Mouse (Mus musculus): ENCODE results near the gene Magi1. TPM values are rescaled to one million over a fixed set of nuclear protein-coding genes. Genes with fewer than 3 reads are reported as not detected.
A peak's percentile ranks its signal among the peaks of the same experiment; 100 is the strongest.

The Magi1 gene
- polyA plus RNA-seq, 1 experiment = 39.5 TPM

DNA sequence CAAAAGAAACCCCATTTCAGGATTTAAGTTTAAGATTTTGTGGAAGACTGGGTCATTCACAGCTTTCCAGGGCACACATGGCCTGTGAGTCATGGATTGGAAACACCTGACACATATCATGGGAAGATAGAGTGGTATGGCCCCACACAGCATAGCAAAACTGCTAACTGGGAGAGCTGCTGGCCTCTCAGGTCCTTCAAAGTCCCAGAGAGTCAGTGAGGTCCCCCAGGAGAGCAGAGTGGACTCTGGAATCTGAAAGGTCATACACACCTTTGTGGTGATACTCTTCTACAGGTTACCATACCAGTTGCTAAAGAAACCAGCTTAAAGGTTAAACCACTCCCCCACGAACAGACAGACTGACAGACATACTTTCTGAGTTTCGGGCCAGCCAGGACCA, 349.0 kb downstream of the Magi1 start:
- WGBS = 89% methylated on average over 2 of the region's 2 CpGs
- Histone ChIP-seq H3K27ac (ENCODE audit: insufficient read depth, low read length) (no peak overlapping the region), H3K4me3 (replicated peaks; ENCODE audit: insufficient read depth, low read depth, low read length) (no peak overlapping the region), H3K27me3 (ENCODE audit: control insufficient read depth, insufficient read depth, low read length) (no peaks in the 10 kb centered on the region), H3K4me1 (ENCODE audit: control insufficient read depth, insufficient read depth, low read length) (no peaks in the 10 kb centered on the region)
- no peak for TF ChIP-seq CTCF (IDR thresholded peaks at IDR 0.05; ENCODE audit: borderline replicate concordance, insufficient read depth, low read depth, low read length)
- no peak for TF ChIP-seq POLR2A (IDR thresholded peaks at IDR 0.05; ENCODE audit: borderline replicate concordance, insufficient read depth, low read length)
- no peak for DNase-seq

DNA sequence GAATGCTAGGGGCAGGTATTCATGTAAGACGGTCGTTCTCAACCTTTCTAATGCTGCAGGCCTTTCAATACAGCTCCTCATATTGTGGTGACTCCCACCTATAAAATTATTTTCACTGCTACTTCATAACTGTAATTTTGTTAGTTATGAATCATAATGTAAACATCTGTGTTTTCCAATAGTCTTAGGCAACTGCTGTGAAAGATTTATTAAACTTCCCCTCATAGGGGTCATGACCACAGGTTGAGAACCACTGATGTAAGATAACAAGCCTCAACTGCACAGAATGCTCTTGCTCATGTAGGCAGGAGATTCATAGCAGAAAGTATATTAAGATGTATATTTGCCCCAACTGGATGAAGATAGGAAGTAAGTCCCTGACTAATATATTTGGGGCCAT, 359.1 kb downstream of the Magi1 start:
- H3K27me3 ChIP-seq (ENCODE audit: control insufficient read depth, insufficient read depth, low read length) = no peaks in the 10 kb centered on the region
- no peak overlapping the region for H3K27ac ChIP-seq (ENCODE audit: insufficient read depth, low read length)
- H3K4me3 ChIP-seq (replicated peaks; ENCODE audit: insufficient read depth, low read depth, low read length) = no peak overlapping the region
- TF ChIP-seq CTCF (IDR thresholded peaks at IDR 0.05; ENCODE audit: borderline replicate concordance, insufficient read depth, low read depth, low read length) (no peak), POLR2A (IDR thresholded peaks at IDR 0.05; ENCODE audit: borderline replicate concordance, insufficient read depth, low read length) (no peak)
- 96% methylated on average over 2 of the region's 2 CpGs for WGBS
- H3K4me1 ChIP-seq (ENCODE audit: control insufficient read depth, insufficient read depth, low read length) = no peaks in the 10 kb centered on the region
- no peak for DNase-seq

DNA sequence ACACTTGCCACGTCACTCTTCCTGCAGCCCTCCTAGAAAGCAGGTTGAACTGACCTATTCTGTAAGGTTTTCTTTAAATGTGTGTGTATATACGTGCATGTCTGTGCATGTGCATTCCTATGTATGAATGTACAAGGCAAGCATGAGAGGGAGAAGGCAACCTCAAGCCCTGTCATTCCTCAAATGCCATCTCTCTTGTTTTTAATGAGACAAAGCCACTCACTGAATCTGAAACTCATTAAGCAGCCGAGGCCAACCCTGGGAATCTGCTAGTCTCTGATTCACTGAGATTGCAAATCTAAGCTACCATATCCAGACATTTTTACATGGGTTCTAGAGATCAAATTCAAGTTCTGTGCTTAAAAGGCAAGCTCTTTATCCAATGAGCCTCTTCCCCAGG, 359.7 kb downstream of the Magi1 start:
- Histone ChIP-seq H3K27me3 (ENCODE audit: control insufficient read depth, insufficient read depth, low read length) (no peaks in the 10 kb centered on the region), H3K4me1 (ENCODE audit: control insufficient read depth, insufficient read depth, low read length) (no peaks in the 10 kb centered on the region), H3K4me3 (replicated peaks; ENCODE audit: insufficient read depth, low read depth, low read length) (no peak overlapping the region), H3K27ac (ENCODE audit: insufficient read depth, low read length) (no peak overlapping the region)
- 88% methylated on average over 3 of the region's 3 CpGs for WGBS
- TF ChIP-seq POLR2A (IDR thresholded peaks at IDR 0.05; ENCODE audit: borderline replicate concordance, insufficient read depth, low read length) (no peak), CTCF (IDR thresholded peaks at IDR 0.05; ENCODE audit: borderline replicate concordance, insufficient read depth, low read depth, low read length) (no peak)
- no peak for DNase-seq

DNA sequence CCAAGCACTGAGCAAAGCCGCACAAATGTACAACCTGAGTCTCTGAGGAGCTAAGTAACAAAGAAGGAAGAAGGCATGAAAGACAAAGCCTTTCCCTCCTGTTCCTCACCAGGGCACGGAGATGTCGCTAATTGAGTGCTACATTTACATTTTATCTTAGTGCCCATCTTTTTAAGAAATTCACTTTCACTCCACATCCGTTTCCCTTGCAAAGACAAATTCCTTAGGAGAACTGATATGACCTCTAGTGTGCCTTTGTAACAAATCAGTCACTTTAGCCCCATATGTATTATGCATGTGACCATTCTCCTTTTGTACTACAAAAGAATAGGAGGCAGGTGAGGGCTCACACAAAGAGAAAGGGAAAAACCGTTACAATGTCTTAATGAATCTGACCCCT, 360.4 kb downstream of the Magi1 start:
- no peak for TF ChIP-seq POLR2A (IDR thresholded peaks at IDR 0.05; ENCODE audit: borderline replicate concordance, insufficient read depth, low read length)
- TF ChIP-seq CTCF (IDR thresholded peaks at IDR 0.05; ENCODE audit: borderline replicate concordance, insufficient read depth, low read depth, low read length) = no peak
- DNase-seq = no peak
- no peaks in the 10 kb centered on the region for H3K27me3 ChIP-seq (ENCODE audit: control insufficient read depth, insufficient read depth, low read length)
- H3K4me3 ChIP-seq (replicated peaks; ENCODE audit: insufficient read depth, low read depth, low read length) = no peak overlapping the region
- no peak overlapping the region for H3K27ac ChIP-seq (ENCODE audit: insufficient read depth, low read length)
- H3K4me1 ChIP-seq (ENCODE audit: control insufficient read depth, insufficient read depth, low read length) = no peaks in the 10 kb centered on the region
- WGBS = 90% methylated on average over 5 of the region's 5 CpGs

DNA sequence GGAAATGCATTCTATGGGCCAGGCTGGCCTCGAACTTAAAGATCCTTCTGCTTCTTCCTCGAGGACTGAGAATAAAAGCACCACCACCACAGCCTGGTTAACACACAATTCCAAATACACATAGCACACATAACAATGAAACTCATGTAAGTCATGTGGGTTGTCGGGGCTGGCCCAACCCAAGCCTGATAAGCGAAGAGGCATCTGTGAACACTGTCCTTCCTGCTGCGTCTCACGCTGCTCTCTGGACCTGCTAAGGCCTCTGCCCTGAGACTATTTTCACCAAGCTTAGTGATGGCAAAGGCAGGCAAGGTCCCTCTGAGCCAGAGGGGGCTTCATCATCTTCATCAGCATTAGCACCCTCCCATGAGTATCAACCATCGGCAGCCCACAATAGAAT, 360.8 kb downstream of the Magi1 start:
- Histone ChIP-seq H3K4me3 (replicated peaks; ENCODE audit: insufficient read depth, low read depth, low read length) (no peak overlapping the region), H3K27me3 (ENCODE audit: control insufficient read depth, insufficient read depth, low read length) (no peaks in the 10 kb centered on the region), H3K4me1 (ENCODE audit: control insufficient read depth, insufficient read depth, low read length) (no peaks in the 10 kb centered on the region), H3K27ac (ENCODE audit: insufficient read depth, low read length) (no peak overlapping the region)
- WGBS = 87% methylated on average over 7 of the region's 7 CpGs
- DNase-seq = no peak
- TF ChIP-seq POLR2A (IDR thresholded peaks at IDR 0.05; ENCODE audit: borderline replicate concordance, insufficient read depth, low read length) = no peak
- TF ChIP-seq CTCF (IDR thresholded peaks at IDR 0.05; ENCODE audit: borderline replicate concordance, insufficient read depth, low read depth, low read length) = no peak

DNA sequence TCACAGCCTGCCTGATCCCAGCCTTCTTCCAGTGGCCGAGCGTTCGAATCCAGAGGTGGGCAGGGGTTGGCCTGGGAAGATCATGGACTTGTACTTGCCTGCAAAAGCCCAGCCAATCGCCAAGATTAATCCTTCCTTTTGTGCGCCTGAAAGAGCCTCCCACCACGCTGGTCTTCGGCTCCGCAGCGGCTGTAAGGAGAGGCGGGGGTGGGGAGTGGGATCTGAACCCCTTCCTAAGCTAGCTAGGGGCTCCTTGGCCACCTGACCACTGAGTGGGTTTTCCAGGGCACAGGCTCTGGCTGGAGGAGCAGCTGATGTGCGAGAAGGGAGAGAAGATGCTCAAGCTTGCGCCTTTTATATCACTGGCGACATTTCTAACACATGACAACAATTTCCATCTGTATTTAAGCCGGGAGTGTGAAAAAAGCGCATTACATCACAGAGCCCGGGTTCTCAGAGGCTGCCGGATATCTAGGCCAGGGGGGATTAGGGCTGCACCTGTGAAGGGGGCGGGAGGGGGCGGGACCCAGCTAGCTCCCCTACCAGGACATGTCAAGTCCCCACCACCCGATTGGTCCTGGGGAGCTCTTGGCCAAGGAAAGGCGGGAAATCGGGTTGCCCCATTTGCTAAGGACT, 370.4 kb downstream of the Magi1 start:
- WGBS = 2% methylated on average over 22 of the region's 22 CpGs
- no peaks in the 10 kb centered on the region for H3K27me3 ChIP-seq (ENCODE audit: control insufficient read depth, insufficient read depth, low read length)
- no peaks in the 10 kb centered on the region for H3K4me1 ChIP-seq (ENCODE audit: control insufficient read depth, insufficient read depth, low read length)
- TF ChIP-seq POLR2A (IDR thresholded peaks at IDR 0.05; ENCODE audit: borderline replicate concordance, insufficient read depth, low read length) (peak; percentile 4; the same call in 1 of the 2 replicates), CTCF (IDR thresholded peaks at IDR 0.05; ENCODE audit: borderline replicate concordance, insufficient read depth, low read depth, low read length) (no peak)
- H3K27ac ChIP-seq (ENCODE audit: insufficient read depth, low read length) = peak overlapping the region; percentile 81
- DNase-seq = peak; percentile 56 to 62
- peak overlapping the region; percentile 70 for H3K4me3 ChIP-seq (replicated peaks; ENCODE audit: insufficient read depth, low read depth, low read length)

DNA sequence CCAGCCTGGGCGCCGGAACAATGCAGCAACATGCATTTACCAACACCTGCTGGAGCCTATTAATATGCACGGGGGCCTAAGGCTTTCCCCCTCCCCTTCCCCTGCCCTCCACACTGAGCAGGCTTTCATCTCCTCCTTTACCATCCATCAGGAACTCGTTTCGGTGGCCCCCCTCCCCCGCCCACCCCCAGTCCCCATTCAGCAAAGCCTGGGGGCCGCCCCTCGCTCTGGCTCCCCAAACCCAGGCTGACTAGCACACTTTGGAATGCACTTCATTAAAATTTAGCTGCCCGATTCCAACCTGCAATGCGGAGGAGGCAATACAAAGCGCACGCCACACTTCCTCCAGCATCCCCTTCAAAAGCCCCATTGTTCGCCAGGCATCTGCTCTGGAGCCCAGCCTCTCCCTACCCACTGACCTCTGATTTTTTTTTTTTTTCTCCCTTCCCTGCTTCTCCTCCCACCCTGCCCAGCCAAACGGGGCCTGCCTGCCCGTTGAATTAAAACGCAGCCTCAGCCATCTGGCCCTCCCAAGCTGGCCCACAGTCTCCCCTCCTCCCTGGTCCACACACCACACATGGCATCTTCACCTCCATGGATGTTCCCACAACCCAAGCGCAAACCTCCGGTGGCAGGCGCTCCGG, 371.0 kb downstream of the Magi1 start:
- H3K4me3 ChIP-seq (replicated peaks; ENCODE audit: insufficient read depth, low read depth, low read length) = peak overlapping the region; percentile 70
- 2% methylated on average over 20 of the region's 20 CpGs for WGBS
- H3K27me3 ChIP-seq (ENCODE audit: control insufficient read depth, insufficient read depth, low read length) = no peaks in the 10 kb centered on the region
- TF ChIP-seq CTCF (IDR thresholded peaks at IDR 0.05; ENCODE audit: borderline replicate concordance, insufficient read depth, low read depth, low read length) (no peak), POLR2A (IDR thresholded peaks at IDR 0.05; ENCODE audit: borderline replicate concordance, insufficient read depth, low read length) (peak; percentile 29; the same call in 1 of the 2 replicates)
- no peaks in the 10 kb centered on the region for H3K4me1 ChIP-seq (ENCODE audit: control insufficient read depth, insufficient read depth, low read length)
- peak overlapping the region; percentile 81 for H3K27ac ChIP-seq (ENCODE audit: insufficient read depth, low read length)
- peak; percentile 78 to 85 for DNase-seq

DNA sequence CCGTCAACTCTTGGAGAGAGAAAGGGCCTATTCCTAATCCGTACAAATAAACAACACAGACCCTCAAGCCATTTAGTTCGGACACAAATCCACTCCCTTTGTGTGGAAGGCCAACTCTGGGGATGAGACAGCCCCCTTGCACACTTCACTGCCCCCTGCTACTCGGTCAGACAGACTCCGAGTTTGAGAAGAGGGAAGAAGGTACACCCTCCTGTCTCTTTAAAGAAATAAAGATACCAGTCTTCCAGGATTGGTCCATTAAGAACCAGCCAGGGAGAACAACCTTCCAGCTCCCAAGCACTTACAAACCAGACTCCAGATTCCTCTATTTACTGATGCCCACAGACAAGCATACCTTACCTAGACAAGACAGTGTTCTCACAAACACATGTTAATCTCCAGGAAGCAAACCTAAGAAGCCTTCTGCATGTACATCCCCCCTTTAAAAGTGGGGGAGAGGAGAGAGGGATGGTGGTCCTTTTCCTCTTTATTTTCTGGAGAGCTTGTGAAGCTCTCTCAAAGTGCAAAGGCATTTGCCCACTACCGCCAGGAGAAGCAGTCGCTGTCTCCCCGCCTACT, 371.6 kb downstream of the Magi1 start:
- 26% methylated on average over 8 of the region's 8 CpGs for WGBS
- TF ChIP-seq POLR2A (IDR thresholded peaks at IDR 0.05; ENCODE audit: borderline replicate concordance, insufficient read depth, low read length) = no peak
- no peak for TF ChIP-seq CTCF (IDR thresholded peaks at IDR 0.05; ENCODE audit: borderline replicate concordance, insufficient read depth, low read depth, low read length)
- no peaks in the 10 kb centered on the region for H3K4me1 ChIP-seq (ENCODE audit: control insufficient read depth, insufficient read depth, low read length)
- H3K27me3 ChIP-seq (ENCODE audit: control insufficient read depth, insufficient read depth, low read length) = no peaks in the 10 kb centered on the region
- peak overlapping the region; percentile 70 for H3K4me3 ChIP-seq (replicated peaks; ENCODE audit: insufficient read depth, low read depth, low read length)
- H3K27ac ChIP-seq (ENCODE audit: insufficient read depth, low read length) = peak overlapping the region; percentile 65
- peak; percentile 22 to 52 for DNase-seq

Data from cerebellum, adult 2 months (tissue).